Mouse (Mus musculus) lung, postnatal 10 days (tissue): Measurements from ENCODE around the gene Tmprss13.

ENCODE experiments used
- DNase-seq: peaks from one replicate; pipeline ENCODE4 v3.0.0; 2021

Tmprss13 gene

DNA sequence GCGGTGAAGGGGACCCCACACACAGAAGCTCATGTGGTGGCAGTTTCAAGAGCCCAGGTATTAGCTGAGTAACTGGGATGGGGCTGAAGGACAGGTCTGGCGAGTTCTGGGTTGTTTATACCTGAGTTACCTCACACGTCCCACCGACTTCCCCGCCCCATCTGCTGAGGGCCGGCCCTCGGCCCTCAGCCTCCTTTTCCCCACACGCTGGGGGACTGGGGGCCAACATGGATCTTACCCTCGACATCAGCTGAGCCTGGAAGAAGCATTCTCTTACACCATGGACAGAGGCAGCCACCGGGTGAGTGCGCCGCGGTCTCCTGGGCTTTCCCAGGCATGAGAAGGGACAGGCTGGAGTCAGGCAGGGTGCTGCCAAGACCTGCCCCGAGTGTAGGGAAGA is at the start of gene Tmprss13:
Tmprss13 (plus strand) TSS at position 246 of the 400 bp plus-strand sequence.
- DNase-seq, result no peak

- no peak for DNase-seq
These were observed 46.7 kb upstream of the Tmprss13 start for GRCm38 (mm10) chr9:45272213-45272612.

DNA sequence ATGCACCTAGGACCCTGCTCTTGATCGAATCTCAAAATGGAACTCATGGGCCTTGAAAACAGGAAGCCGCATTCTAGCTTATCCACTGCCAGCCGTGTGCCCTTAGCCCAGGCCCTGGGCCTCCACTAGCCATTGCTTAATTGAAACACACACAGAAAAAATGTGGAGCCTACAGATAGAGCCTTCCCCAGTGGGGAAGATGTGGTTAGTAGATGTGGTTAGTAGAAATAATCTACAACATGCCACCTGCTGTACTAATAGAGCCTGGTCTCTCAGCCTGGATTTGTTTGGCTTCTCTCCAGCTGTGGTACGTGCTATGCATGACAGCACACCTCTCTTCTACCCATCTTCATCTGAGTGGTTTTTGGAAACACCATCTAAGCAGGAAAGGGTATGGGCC is 44.7 kb upstream of the Tmprss13 start:
- no peak for DNase-seq

GRCm38 (mm10) chr9:45274635-45275034 is 44.3 kb upstream of the Tmprss13 start:
- no peak for DNase-seq

- peak; percentile 60 for DNase-seq
These were observed 38.8 kb upstream of the Tmprss13 start for GRCm38 (mm10) chr9:45280059-45280458.

DNA sequence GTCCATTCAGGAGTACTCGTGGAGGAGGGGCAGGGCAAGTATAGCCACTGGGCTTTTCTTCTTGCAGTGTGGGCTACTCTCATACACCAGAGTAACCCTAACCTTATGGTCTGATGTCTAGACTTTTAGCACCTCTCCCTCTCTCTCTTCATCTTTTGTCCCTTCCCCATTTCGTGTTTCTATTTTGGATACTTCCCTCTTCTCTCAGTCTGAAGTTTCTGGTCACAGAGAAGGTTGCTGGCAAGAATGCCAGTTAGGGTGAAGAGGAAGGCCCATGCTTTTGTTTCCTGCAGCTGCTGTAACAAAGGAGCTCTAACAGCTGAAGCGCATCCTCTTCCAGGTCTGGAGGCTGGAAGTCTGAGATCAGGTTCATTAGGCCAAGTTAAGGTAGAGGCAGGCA is 38.0 kb upstream of the Tmprss13 start:
- no peak for DNase-seq

- DNase-seq, result no peak
These were observed 36.4 kb upstream of the Tmprss13 start for GRCm38 (mm10) chr9:45282466-45282865.

DNA sequence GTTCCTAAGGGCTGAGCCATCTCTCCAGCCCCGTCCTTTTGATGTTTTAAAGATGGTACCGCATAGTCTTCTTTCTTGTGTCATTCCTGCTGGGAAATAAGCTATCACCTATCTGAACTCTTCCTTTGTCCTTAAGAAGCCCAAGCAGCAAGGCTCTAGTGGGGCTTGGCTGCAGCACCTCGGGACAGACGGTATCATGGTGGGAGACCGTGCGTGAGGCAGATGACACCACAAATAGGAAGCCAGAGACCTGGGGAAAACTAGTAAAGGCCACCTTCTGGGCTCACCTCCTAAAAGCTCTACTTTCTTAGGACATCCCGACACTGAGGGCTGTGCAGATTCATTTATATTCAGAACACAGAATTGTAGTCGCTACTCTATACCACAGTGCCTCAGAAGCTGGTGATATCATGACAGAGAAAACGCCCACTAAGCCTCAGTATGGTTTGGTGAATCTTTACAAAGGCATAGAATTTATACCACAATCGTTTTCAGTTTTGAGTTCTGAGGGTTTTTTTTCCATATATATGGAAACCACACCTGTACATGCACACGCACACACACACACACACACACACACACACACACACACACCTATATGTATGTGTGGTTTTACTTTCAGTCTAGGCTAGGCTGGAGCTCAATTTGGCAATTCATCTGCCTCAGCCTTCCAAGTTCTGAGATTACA is 27.3 kb upstream of the Tmprss13 start:
- no peak for DNase-seq

GRCm38 (mm10) chr9:45294210-45295011 is 24.5 kb upstream of the Tmprss13 start:
- DNase-seq, result no peak

- peak; percentile 48 for DNase-seq
These were observed 19.5 kb upstream of the Tmprss13 start for GRCm38 (mm10) chr9:45299231-45300006.

DNA sequence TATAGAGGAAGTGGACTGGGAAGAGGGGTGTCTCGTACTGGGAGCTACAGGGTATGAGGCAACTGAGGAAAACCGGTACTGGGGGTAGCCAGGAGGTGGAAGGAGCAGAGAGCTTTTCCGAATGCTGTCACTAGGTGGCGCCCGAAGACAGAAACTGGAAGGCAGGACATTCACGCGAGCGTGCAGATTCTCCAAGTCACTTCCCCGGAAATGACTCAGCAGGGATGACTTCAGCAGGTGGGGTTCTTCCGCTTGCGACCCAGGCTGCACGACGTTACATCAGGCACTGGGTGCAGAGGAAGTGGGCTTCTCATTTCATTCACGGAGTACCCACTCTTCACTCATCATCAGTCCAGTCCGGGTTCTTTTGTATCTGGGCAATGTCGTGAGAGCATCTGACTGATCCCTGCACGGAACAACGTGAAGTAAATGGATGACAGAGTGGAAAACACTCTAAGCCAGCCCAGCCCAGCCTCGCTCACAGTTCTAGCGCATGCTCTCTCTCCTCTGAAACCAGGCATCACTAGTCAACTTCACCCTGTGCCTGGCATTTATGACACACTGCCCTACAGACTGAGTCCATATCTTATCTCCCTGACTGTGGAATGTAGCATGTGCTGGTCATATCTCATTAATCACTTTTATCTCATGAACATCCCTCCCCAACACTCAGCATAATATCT is 18.3 kb upstream of the Tmprss13 start:
- peak; percentile 95 for DNase-seq

DNA sequence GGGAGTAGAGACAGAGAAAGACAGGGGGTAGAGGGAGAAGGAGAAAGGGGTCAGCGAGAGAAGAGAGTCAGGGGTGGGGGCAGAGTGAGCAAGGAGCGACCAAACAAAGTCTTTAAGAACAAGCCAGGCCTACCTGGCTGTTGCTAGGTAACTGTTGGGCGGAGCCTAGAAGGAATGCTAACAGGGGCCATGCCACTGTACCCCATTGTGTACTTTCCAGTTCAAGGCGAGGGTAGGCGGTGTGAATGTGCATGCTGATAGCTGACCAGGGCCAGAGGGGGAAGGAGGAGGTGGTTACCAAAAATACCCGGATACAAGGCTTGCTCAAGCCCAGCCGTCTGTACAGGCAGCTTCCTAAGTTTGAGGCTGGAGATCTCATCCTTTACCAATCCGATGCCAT is 17.1 kb upstream of the Tmprss13 start:
- no peak for DNase-seq

DNA sequence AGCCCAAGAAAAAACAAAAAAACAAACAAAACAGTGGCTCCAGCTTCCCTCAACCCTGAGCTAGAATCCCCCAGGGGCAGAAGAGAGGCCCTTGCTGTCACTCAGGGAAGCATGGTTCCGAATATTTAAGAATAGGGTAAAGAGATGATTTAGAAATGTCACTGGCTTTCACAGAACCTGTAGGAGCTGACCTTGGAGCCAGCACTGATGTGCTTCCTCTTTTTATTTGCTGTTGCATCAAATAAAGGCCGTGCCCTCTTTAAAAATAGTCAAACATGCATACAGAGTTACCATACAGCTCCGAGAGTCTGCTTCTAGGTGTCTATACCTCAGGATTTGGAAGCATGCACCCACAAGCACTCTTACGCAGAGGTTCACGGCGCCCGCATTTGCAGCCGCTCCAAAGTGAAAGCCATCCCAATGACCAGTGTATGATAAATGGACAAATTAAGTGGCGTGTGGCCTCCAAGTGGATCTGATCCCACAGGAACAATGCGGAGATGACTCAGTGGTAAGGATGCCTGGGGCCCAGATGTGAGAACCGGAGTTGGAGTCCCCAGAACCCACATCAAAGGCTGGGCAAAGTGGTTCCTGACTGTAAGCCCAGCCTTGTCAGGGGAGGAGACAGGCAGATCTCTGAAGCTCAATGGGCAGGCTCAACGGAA is 12.0 kb upstream of the Tmprss13 start:
- no peak for DNase-seq

GRCm38 (mm10) chr9:45308521-45308920 is 10.4 kb upstream of the Tmprss13 start:
- DNase-seq, result no peak

DNA sequence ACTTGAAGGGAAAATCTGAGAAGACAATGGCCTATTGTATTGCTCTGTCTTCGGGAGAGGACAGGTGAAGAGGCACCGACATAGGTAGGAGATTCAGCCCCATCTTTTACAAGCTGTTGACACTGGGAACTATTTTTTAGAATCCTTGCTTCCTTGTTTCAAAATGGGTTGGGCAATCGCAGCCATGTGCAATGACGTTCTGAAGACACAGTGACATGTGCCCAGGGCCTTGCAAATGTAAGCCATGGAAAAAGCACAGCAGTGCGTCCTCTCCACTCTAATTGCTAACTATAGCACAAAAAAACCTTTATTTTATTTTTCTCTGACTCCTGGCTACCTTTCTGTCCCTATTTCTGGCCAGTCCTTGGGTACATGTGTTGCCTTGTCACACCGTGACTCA is 7.0 kb upstream of the Tmprss13 start:
- no peak for DNase-seq

DNA sequence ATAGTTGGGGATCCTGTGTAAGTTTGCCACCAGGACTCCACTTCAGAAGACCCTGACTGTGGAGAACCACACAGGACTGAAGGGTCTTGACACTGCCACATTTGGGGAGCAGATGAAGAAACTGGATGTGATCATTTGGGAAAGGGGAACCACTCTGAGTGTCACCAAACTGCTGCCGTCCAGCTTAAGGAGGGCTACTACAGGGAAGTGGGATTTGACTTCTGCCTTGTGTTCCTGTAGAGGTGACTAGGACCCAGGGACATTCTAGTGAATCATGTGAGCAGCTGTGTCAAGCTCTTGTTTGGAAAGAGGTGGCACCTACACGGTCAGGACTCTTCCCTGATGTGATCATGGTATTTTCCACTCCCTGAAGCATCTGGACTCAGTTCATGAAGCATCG is 5.0 kb upstream of the Tmprss13 start:
- DNase-seq, result no peak

DNA sequence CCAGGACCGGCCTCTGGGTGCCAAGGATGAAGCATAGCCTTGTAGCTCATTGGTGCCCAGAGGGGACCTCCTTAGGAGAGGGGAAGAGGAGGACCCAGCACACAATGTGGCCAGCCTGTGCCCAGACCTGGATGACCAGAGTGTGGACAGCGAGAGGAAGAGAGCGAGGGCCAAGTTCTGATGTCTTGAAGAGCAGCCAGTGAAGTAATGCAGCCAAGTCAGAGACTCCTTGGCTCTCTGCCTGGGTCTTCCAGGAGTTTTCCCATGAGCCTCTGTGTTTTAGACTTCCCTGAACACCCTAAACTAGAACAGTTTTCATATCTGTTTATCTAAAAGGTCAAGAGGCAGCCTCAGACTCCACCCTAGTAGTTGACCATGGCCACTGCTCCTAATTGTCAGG is 1.3 kb upstream of the Tmprss13 start:
- DNase-seq, result peak; percentile 72

- DNase-seq, result no peak
These were observed 2.6 kb downstream of the Tmprss13 start for GRCm38 (mm10) chr9:45321465-45321864.

GRCm38 (mm10) chr9:45321946-45322430 is 3.1 kb downstream of the Tmprss13 start:
- no peak for DNase-seq

GRCm38 (mm10) chr9:45326390-45326789 is 7.5 kb downstream of the Tmprss13 start:
- no peak for DNase-seq

- DNase-seq, result no peak
These were observed 9.4 kb downstream of the Tmprss13 start for GRCm38 (mm10) chr9:45328263-45328662.

- no peak for DNase-seq
These were observed 10.7 kb downstream of the Tmprss13 start for GRCm38 (mm10) chr9:45329577-45329976.
